Mouse (Mus musculus) liver, embryonic 12.5 days (tissue): ENCODE measurements at regions not wholly inside any gene's neighbourhood (a gene's known extent, or its start where the extent isn't known, plus 50 kb on each side); places are given as distances from the start of the nearest gene placed in this dataset.

ENCODE experiments used
- ATAC-seq: fragments of 200-750 bp; cut with Nextera tagmentation; 2 replicates; pipeline ENCODE4 v1.8.0; 2017; ENCODE audit warnings: moderate number of reproducible peaks, mild to moderate bottlenecking, moderate library complexity
- H3K27ac ChIP-seq: fragments of 300-500 bp; sonication (generic); 2 replicates; pipeline ENCODE4 v1.5.1; 2016; ENCODE audit warnings: mild to moderate bottlenecking
- H3K27me3 ChIP-seq: fragments of 300-500 bp; sonication (generic); replicated peaks from 2 replicates; pipeline ENCODE4 v1.6.1; 2016; ENCODE audit warnings: mild to moderate bottlenecking, moderate library complexity
- H3K36me3 ChIP-seq: fragments of 300-500 bp; sonication (generic); 2 replicates; pipeline ENCODE4 v1.6.1; 2016; ENCODE audit warnings: mild to moderate bottlenecking, moderate library complexity
- H3K4me1 ChIP-seq: fragments of 300-500 bp; sonication (generic); 2 replicates; pipeline ENCODE4 v1.6.1; 2016
- H3K4me2 ChIP-seq: fragments of 300-500 bp; sonication (generic); 2 replicates; pipeline ENCODE4 v1.6.1; 2016; ENCODE audit warnings: mild to moderate bottlenecking, moderate library complexity
- H3K4me3 ChIP-seq: fragments of 300-500 bp; sonication (generic); 2 replicates; pipeline ENCODE4 v1.5.1; 2016; ENCODE audit warnings: mild to moderate bottlenecking, moderate library complexity
- H3K9ac ChIP-seq: fragments of 300-500 bp; sonication (generic); 2 replicates; pipeline ENCODE4 v1.6.1; 2016; ENCODE audit warnings: mild to moderate bottlenecking, moderate library complexity
- H3K9me3 ChIP-seq: fragments of 300-500 bp; sonication (generic); replicated peaks from 2 replicates; pipeline ENCODE4 v1.6.1; 2016; ENCODE audit warnings: mild to moderate bottlenecking, moderate library complexity
- WGBS: fragments of 180-500 bp; shearing (Covaris S2); methylation state at CpG from one replicate; pipeline ENCODE4 v1.1.7; 2016; ENCODE audit not compliant: insufficient replicate concordance; 5-methylcytosine and 5-hydroxymethylcytosine counted together

DNA sequence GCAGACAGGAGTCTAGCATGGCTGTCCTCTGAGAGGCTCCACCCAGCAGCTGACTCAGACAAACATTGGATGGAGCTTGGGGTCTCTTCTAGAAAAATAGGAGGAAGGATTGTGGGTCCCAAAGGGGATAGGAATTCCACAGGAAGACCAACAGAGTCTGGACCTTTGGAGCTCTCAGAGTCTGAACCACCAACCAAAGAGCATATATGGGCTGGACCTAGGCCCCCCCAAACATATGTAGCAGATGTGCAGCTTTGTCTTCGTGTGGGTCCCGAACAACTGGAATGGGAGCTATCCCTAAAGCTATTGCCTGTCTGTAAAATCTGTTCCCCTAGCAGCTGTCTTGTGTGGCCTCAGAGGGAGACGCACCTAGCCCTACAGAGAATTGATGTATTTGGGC is 50.1 kb upstream of the Cpm start:
- Histone ChIP-seq H3K27me3 (no peaks in the 10 kb centered on the region), H3K27ac (no peak overlapping the region), H3K4me1 (no peaks in the 10 kb centered on the region), H3K9ac (no peak overlapping the region), H3K9me3 (no peaks in the 10 kb centered on the region), H3K4me2 (no peak overlapping the region), H3K4me3 (no peak overlapping the region), H3K36me3 (no peaks in the 10 kb centered on the region)
- 71% methylated on average over 3 of the region's 3 CpGs for WGBS
- ATAC-seq: no peak

DNA sequence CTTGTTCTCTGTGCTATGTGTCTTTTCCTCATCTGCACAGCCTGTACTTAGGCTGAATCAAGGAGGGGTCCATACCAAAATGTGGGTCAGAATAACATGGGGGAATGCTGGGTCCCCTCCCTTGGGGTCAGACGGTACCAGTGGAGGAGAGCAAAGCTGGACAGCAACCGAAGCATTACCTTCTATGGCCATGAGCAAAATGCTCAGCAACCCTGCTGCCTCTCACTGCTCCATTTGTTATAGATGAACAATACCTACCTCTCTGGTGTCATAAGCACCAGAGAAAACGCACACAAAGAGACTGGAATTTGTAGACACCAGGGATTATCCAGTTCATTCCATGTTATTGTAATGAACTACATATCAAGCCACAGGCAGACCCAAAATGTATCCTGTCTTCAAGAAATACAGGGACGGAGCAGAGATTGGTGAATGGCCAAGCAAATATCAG is 50.6 kb upstream of the Cpm start:
- no peak overlapping the region for H3K9ac ChIP-seq
- no peaks in the 10 kb centered on the region for H3K36me3 ChIP-seq
- no peak overlapping the region for H3K27ac ChIP-seq
- WGBS: 65% methylated on average over 4 of the region's 4 CpGs
- no peaks in the 10 kb centered on the region for H3K4me1 ChIP-seq
- H3K4me3 ChIP-seq: no peak overlapping the region
- no peak overlapping the region for H3K4me2 ChIP-seq
- ATAC-seq: no peak
- no peaks in the 10 kb centered on the region for H3K27me3 ChIP-seq
- H3K9me3 ChIP-seq: no peaks in the 10 kb centered on the region

DNA sequence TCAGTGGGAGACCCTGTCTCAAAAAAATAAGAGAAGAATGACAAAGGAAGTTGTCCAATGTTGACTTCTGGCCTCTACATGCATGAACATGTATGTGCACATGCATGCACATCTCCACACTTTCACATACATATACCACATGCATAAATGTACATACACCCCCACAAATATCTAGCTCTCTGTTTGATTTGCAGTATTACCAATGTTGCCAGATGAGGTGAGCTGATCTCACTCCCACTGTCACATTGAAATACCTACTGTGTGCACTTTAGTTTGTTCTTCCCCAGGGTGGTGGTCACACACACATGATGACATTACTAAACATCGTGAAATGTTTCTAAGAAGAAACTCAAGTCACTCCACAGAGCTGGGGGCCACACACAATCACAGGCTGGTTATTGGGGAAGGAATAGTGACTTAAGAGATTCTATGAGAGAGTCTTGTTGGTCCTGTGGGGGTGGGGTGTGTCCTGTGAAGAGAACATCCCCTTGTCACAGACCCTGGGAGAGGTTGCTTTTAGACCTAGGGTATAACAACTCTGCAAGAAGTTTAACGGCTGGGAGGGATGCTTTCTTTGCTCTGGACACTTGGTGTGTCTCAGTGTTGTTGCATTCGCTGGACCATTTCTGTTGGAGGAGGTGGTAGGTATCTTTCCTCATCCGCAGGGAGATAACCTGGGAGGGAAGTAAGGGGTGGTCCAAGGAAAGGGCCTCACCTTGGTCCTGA is 51.2 kb upstream of the Cpm start:
- no peak overlapping the region for H3K4me2 ChIP-seq
- no peaks in the 10 kb centered on the region for H3K4me1 ChIP-seq
- H3K9me3 ChIP-seq: no peaks in the 10 kb centered on the region
- H3K9ac ChIP-seq: no peak overlapping the region
- no peak overlapping the region for H3K27ac ChIP-seq
- no peaks in the 10 kb centered on the region for H3K36me3 ChIP-seq
- 69% methylated on average over 4 of the region's 4 CpGs for WGBS
- H3K27me3 ChIP-seq: peaks cover under 1% of the 10 kb centered on the region; the same call in 1 of the 2 replicates
- H3K4me3 ChIP-seq: no peak overlapping the region
- ATAC-seq: no peak

DNA sequence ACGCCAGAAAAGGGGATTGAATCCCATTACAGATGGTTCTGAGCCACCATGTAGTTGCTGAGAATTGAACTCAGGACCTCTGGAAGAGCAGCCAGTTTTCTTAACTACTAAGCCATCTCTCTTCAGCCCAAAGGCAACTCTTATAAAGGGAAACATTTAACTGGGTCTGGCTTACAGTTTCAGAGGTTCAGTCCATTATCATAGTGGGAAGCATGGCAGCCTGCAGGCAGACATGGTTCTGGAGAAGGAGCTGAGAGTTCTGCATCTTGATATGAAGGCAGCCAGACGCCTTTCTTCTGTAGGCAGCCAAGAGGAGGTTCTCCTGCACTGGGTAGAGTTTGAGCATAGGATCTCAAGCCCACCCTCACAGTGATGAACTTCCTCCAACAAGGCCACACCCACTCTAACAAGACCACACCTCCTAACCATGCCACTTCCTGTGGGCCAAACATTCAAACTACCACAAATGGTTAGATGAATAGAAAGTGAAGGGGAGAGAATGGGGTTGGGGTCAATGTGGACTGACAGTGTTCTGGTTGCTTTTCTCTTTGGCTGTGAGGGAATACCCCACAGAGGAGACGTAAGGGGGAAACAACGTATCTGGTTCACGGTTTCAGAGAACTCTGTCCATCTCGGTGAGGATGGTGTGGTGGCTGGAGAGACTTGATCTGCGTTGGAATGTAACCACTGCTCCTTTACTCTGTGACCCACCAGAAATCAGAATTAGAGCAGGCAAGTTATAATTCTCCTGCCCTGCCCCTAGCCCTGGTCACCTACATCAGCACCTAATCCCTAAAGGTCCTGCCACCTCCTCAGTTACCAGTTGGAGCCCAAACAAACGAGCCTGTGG is 52.2 kb upstream of the Cpm start:
- Histone ChIP-seq H3K4me2 (no peak overlapping the region), H3K27me3 (peaks cover 11% of the 10 kb centered on the region), H3K36me3 (no peaks in the 10 kb centered on the region), H3K4me1 (no peaks in the 10 kb centered on the region), H3K27ac (no peak overlapping the region), H3K4me3 (no peak overlapping the region), H3K9me3 (no peaks in the 10 kb centered on the region), H3K9ac (no peak overlapping the region)
- 62% methylated on average over 8 of the region's 8 CpGs for WGBS
- ATAC-seq: no peak

DNA sequence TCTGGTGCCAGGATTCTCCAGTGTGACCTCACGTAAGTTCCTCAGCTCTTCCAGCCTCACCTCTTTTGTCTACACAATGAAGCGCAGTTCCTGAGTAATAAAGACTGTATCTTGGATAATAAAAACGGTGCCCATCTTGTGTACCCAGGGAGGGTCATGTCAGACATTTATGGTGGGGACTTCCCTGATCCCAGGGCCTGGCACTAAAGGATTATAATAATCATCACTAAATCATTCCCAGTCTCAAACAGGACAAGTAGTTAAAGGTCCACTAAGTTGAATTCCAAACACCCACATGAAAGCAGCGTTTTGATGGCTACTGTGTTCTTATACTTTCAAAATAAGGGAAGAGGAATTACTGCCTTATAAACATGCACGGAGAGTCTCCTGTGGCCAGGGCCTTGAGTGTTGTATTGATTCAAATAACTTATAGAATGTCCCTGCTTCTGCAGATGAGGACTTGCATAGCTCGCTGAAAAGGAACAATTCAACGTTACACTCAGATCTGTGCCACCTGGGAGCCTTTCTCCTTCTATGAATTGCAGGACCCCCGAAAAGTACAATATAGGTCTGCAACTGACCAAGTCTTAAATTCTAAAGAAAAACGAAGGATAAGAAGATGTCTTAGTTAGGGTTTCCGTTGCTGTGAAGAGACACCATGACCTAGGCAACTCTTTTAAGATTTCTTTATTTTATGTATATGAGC is 53.0 kb upstream of the Cpm start:
- Histone ChIP-seq H3K4me1 (no peaks in the 10 kb centered on the region), H3K9me3 (no peaks in the 10 kb centered on the region), H3K9ac (no peak overlapping the region), H3K36me3 (no peaks in the 10 kb centered on the region), H3K27me3 (peaks cover 19% of the 10 kb centered on the region), H3K27ac (no peak overlapping the region), H3K4me2 (no peak overlapping the region), H3K4me3 (no peak overlapping the region)
- no peak for ATAC-seq
- WGBS: 73% methylated on average over 10 of the region's 10 CpGs

DNA sequence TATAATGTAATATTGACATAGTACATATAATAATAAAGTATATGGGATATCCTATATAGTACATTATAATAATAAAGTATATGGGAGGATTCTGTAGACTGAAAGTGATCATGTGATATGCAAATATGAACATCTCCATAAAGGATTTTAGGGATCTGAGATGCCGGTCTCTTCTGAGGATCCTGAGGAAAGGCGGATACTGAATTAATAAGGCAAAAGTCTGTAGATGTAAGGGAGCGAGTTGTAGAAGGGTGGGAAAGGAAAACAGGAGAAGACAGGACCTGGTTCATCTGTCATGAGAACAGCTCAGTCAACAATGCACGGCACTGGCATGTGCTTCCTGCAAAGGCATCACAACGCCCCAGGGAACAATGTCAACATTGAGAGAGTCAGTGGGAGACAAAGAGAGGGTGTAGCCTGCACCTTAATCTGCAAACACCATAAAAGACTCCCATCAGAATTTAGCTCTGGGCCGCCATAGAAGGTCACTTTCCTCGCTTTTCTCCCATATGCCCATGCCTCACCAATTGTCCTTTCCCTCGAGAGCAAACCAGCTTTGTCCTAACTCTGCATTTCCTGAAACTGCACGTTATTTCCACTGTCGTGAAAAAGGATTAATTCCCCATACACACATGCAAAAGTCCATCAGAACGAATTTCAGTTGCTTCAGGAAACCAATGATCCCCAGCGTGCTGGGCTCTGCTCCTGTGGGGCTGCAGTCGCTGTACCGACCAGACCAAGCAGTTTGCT is 53.7 kb upstream of the Cpm start:
- H3K4me3 ChIP-seq: no peak overlapping the region
- no peaks in the 10 kb centered on the region for H3K4me1 ChIP-seq
- peaks cover 26% of the 10 kb centered on the region for H3K27me3 ChIP-seq
- no peaks in the 10 kb centered on the region for H3K9me3 ChIP-seq
- H3K36me3 ChIP-seq: no peaks in the 10 kb centered on the region
- H3K27ac ChIP-seq: no peak overlapping the region
- no peak for ATAC-seq
- H3K4me2 ChIP-seq: no peak overlapping the region
- H3K9ac ChIP-seq: no peak overlapping the region
- 67% methylated on average over 14 of the region's 14 CpGs for WGBS

DNA sequence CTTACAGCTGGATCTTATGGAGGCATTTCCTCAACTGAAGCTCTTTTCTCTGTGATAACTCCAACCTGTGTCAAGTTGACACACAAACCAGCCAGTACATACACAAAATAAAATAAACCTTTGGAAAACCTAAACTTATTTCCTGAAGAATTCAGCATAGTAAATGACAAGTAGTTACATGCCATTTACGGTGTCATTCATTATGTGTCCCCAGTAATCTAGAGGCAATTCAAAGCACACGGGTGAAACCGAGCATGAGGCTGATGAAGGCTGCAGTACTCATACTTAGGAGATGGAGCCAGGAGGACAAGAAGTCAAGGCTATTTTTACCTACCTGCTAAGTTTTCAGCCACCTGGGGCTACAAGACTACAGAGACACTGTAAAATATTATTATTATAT is 54.4 kb upstream of the Cpm start:
- Histone ChIP-seq H3K4me1 (no peaks in the 10 kb centered on the region), H3K4me2 (no peak overlapping the region), H3K9me3 (no peaks in the 10 kb centered on the region), H3K27me3 (peaks cover 33% of the 10 kb centered on the region), H3K27ac (no peak overlapping the region), H3K36me3 (no peaks in the 10 kb centered on the region), H3K9ac (no peak overlapping the region), H3K4me3 (no peak overlapping the region)
- 75% methylated on average over 3 of the region's 3 CpGs for WGBS
- no peak for ATAC-seq

DNA sequence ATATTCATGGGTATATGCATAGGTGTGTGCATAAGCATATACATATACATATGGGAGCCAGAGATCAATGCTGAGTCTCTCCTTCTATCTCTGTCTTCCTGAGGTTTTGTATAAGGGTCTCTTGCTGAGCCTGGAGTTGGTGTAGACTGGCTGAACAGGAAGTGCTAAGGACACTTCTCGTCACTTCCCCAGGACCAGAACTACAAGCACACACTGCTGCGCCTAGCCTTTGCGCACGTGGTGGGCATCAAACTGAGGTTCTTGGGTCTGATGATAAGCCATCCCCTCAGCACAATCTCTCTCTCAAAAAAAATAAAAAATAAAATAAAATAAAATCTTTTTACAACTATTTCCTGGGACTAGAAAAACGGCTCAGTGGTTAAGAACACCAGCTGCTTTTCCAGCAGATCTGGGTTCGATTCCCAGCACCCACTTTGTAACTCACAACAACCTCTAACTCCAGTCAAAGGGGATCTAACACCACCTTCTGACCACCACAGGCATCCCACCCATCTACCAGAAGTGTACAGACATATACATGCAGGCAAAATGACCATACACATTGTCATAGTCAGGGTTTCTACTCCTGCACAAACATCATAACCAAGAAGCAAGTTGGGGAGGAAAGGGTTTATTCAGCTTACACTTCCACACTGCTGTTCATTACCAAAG is 55.1 kb upstream of the Cpm start:
- Histone ChIP-seq H3K27ac (no peak overlapping the region), H3K9me3 (no peaks in the 10 kb centered on the region), H3K9ac (no peak overlapping the region), H3K4me1 (no peaks in the 10 kb centered on the region), H3K36me3 (no peaks in the 10 kb centered on the region), H3K4me2 (no peak overlapping the region), H3K4me3 (no peak overlapping the region), H3K27me3 (peaks cover 39% of the 10 kb centered on the region)
- no peak for ATAC-seq
- WGBS: 66% methylated on average over 6 of the region's 6 CpGs

DNA sequence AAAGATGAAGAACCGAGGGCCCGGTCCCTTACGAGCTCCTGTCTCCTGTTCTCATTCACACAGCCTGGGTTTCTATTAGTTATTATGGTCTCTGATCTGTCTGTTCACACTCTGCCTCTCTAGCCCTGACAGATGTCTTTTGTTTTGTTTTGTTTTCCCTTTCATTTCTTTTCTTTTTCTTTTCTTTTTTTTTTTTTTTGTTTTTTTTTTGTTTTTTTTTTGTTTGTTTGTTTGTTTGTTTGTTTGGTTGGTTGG is 55.8 kb upstream of the Cpm start:
- H3K36me3 ChIP-seq: no peaks in the 10 kb centered on the region
- no peaks in the 10 kb centered on the region for H3K9me3 ChIP-seq
- no peak overlapping the region for H3K4me3 ChIP-seq
- no peaks in the 10 kb centered on the region for H3K4me1 ChIP-seq
- ATAC-seq: no peak
- 79% methylated on average over 3 of the region's 3 CpGs for WGBS
- H3K27ac ChIP-seq: no peak overlapping the region
- no peak overlapping the region for H3K4me2 ChIP-seq
- peaks cover 42% of the 10 kb centered on the region for H3K27me3 ChIP-seq
- no peak overlapping the region for H3K9ac ChIP-seq

DNA sequence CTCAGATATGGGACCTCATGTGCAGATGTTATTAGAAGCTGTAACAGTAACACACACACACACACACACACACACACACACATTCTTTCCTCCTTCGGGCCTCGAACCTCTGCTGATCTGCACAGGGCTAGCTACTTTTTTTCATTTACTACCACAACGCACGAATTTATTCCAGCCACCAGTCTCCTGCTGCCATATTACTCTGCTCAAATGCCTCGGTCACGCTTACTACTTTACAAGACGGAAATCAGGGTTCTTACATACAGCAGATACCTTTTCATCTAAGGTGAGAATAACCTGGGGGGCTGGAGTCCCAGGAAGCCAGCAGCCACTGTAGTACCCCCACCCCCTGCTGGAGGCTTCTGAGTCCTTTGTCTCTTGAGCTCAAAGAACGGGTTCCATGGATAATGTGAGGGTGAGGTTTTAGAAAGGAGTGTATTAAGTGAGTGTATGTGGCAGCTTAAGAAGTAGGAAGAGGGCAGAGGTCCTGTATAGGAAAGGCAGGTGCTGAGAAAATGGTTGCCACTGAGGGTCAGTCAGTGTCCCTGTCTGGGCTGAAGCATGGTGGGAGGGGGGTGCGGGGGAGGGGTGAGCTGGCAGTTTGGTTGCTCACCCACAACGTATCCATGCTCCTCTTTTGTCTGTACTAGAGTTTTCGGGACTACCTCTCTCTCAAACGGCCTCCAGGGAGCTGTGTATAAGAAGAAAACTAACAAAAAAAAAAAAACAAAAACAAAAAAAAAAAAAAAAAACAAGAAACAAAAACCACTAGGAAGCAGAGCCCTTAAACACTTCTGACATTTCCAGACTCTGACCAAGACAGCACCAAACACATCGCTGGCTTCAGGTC is 56.3 kb upstream of the Cpm start:
- Histone ChIP-seq H3K36me3 (no peaks in the 10 kb centered on the region), H3K27ac (no peak overlapping the region), H3K4me1 (no peaks in the 10 kb centered on the region), H3K27me3 (peaks cover 42% of the 10 kb centered on the region), H3K4me2 (no peak overlapping the region), H3K4me3 (no peak overlapping the region), H3K9ac (no peak overlapping the region), H3K9me3 (no peaks in the 10 kb centered on the region)
- ATAC-seq: no peak
- WGBS: 53% methylated on average over 13 of the region's 13 CpGs
